Mouse (Mus musculus) midbrain, embryonic 15.5 days (tissue): Measurements from ENCODE around the gene Srrm1. TPM values are rescaled to one million over a fixed set of nuclear protein-coding genes. Genes with fewer than 3 reads are reported as not detected.
"Not testable (repeated sequence)": the region's sequence is repeated elsewhere in the genome, so short reads cannot be mapped to it uniquely, and the experiment has no call there.

Source experiments
- ATAC-seq: fragments of 200-750 bp; cut with Nextera tagmentation; replicated peaks from 2 replicates; pipeline ENCODE4 v1.8.0; 2017; ENCODE audit warnings: moderate TSS enrichment
- H3K27ac ChIP-seq: fragments of 300-500 bp; sonication (generic); 2 replicates; pipeline ENCODE4 v1.5.1; 2015; ENCODE audit warnings: mild to moderate bottlenecking, inconsistent platforms
- H3K27me3 ChIP-seq: fragments of 300-500 bp; sonication (generic); replicated peaks from 2 replicates; pipeline ENCODE4 v1.6.1; 2015; ENCODE audit warnings: inconsistent platforms
- H3K36me3 ChIP-seq: fragments of 300-500 bp; sonication (generic); replicated peaks from 2 replicates; pipeline ENCODE4 v1.6.1; 2015; ENCODE audit warnings: inconsistent platforms
- H3K4me1 ChIP-seq: fragments of 300-500 bp; sonication (generic); 2 replicates; pipeline ENCODE4 v1.6.1; 2015; ENCODE audit warnings: inconsistent platforms
- H3K4me2 ChIP-seq: fragments of 300-500 bp; sonication (generic); 2 replicates; pipeline ENCODE4 v1.6.1; 2015; ENCODE audit warnings: inconsistent platforms, mild to moderate bottlenecking, moderate library complexity
- H3K4me3 ChIP-seq: fragments of 300-500 bp; sonication (generic); 2 replicates; pipeline ENCODE4 v1.5.1; 2015; ENCODE audit warnings: mild to moderate bottlenecking, inconsistent platforms
- H3K9ac ChIP-seq: fragments of 300-500 bp; sonication (generic); 2 replicates; pipeline ENCODE4 v1.6.1; 2015; ENCODE audit warnings: mild to moderate bottlenecking, inconsistent platforms
- H3K9me3 ChIP-seq: fragments of 300-500 bp; sonication (generic); 2 replicates; pipeline ENCODE4 v1.6.1; 2016; ENCODE audit warnings: inconsistent platforms
- WGBS: fragments of 180-500 bp; shearing (Covaris S2); methylation state at CpG from one replicate; pipeline ENCODE4 v1.1.7; 2015; ENCODE audit warnings: mixed read lengths; 5-methylcytosine and 5-hydroxymethylcytosine counted together
- polyA plus RNA-seq: library from polyadenylated mRNA; unstranded; fragments of >200 nt; fragmentation: Nextera tagmentation; extraction: Ambion mirVana; gene quantifications from 2 replicates; pipeline ENCODE4 v1.2.1, GENCODE M21; 2015

Srrm1 gene
- polyA plus RNA-seq, 1 experiment from 2014 or later: 185 TPM

DNA sequence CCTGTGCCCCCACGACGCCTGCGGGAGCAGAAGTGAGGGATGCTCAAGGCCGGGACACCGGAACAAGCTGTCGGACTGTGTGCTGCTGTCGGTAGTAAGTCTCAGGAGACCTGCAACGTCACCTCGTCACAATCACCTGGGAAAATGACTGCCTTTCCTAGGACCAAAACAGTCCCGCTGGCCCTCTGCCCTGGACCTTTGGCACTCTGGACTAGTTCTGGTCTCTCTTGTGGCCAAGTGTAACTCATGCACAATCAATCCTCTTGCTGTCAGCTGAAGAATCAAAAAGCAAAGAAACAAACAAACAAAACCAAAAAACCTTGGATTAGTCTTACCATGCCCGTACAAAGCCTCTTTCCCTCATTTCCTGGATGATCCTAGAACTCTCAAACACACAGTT is 24.1 kb upstream of the Srrm1 start:
- no peak overlapping the region for H3K9ac ChIP-seq
- WGBS: 86% methylated on average over 11 of the region's 11 CpGs
- H3K4me3 ChIP-seq: no peak overlapping the region
- H3K4me1 ChIP-seq: no peaks in the 10 kb centered on the region
- H3K9me3 ChIP-seq: no peaks in the 10 kb centered on the region
- H3K36me3 ChIP-seq: no peaks in the 10 kb centered on the region
- H3K27ac ChIP-seq: no peak overlapping the region
- no peak overlapping the region for H3K4me2 ChIP-seq
- H3K27me3 ChIP-seq: no peaks in the 10 kb centered on the region
- ATAC-seq: no peak

DNA sequence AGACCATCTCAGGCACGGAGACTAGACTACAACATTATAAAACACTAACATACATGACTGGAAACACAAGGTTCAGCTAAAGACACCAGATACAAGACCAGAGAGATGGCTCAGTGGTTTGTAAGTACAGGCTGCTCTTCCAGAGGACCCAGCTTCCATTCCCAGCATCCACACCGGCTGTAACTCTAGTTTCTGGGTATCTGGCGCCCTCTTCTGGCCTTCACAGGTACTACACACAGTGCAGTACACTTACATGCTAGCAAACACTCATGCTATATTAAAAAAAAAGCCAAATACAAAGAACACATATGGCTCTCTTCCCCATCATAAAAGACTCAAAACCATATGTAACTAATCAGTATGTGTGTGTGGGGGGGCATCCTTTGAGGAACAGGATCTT is 22.3 kb upstream of the Srrm1 start:
- no peak overlapping the region for H3K4me2 ChIP-seq
- H3K4me1 ChIP-seq: no peaks in the 10 kb centered on the region
- no peak overlapping the region for H3K4me3 ChIP-seq
- ATAC-seq: no peak
- H3K36me3 ChIP-seq: no peaks in the 10 kb centered on the region
- H3K9ac ChIP-seq: no peak overlapping the region
- WGBS: 51% methylated on average over 3 of the region's 3 CpGs
- no peaks in the 10 kb centered on the region for H3K9me3 ChIP-seq
- H3K27me3 ChIP-seq: no peaks in the 10 kb centered on the region
- H3K27ac ChIP-seq: no peak overlapping the region

DNA sequence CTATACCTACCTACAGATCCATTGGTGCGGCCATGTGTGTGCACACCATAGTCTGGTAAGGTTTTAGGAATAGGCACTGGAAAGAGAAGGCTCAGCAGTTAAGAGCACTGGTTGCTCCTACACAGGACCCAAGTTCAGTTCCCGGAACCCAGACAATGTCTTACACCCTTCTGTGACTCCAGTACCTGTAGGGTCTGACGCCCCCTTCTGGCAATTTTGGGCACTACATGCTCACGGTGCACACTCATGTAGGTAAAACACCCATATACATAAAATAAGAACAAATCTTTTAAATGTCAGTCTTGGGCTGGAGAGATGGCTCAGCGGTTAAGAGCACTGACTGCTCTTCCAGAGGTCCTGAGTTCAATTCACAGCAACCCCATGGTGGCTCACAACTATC is 20.2 kb upstream of the Srrm1 start:
- Histone ChIP-seq H3K27ac (no peak overlapping the region), H3K36me3 (no peaks in the 10 kb centered on the region), H3K9me3 (no peaks in the 10 kb centered on the region), H3K4me1 (no peaks in the 10 kb centered on the region), H3K9ac (no peak overlapping the region), H3K4me2 (no peak overlapping the region), H3K27me3 (no peaks in the 10 kb centered on the region), H3K4me3 (no peak overlapping the region)
- ATAC-seq: no peak
- WGBS: 82% methylated on average over 5 of the region's 5 CpGs

DNA sequence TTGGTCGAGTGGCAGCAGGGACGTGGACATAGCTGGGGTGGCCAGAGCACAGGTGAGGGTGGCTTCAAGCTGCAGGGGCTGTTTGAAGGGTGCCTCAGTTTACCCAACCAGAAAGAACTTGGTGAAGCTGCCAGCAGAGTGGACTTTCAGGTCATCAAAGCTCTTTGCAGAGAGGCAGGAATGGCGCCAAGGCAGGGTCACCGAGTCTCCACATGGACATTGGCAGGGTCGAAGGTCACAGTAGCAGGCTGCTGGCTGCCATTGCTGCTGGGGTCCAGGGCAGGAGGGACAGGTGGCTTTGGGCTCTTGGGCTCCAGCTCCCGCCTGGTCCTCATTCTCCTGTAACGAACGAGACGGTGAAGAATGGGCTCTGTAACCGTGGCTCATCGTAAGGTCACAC is 17.3 kb upstream of the Srrm1 start:
- no peaks in the 10 kb centered on the region for H3K9me3 ChIP-seq
- no peak overlapping the region for H3K27ac ChIP-seq
- 83% methylated on average over 11 of the region's 11 CpGs for WGBS
- no peak for ATAC-seq
- H3K9ac ChIP-seq: no peak overlapping the region
- no peaks in the 10 kb centered on the region for H3K4me1 ChIP-seq
- no peaks in the 10 kb centered on the region for H3K36me3 ChIP-seq
- no peak overlapping the region for H3K4me3 ChIP-seq
- no peaks in the 10 kb centered on the region for H3K27me3 ChIP-seq
- no peak overlapping the region for H3K4me2 ChIP-seq

DNA sequence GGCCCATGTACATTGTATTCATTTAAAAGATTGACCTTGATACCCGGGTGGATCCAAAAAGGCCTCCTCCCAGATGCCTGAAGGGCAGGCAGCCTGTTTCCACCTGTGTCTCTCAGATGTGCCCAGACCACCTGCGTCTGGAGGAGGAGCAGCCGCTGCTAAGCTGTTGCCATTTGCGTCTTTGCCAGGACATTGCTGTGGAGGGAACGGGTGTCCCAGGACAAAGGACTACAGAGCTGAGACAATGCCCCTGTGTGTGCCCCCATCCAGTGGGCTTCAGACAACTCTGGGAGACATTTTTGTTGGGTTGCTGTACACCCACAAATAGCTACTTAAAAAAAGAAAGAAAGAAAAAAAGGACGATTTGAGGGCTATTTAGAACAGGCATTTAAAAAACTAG is 9.7 kb upstream of the Srrm1 start:
- ATAC-seq: no peak
- 27% methylated on average over 6 of the region's 6 CpGs for WGBS

DNA sequence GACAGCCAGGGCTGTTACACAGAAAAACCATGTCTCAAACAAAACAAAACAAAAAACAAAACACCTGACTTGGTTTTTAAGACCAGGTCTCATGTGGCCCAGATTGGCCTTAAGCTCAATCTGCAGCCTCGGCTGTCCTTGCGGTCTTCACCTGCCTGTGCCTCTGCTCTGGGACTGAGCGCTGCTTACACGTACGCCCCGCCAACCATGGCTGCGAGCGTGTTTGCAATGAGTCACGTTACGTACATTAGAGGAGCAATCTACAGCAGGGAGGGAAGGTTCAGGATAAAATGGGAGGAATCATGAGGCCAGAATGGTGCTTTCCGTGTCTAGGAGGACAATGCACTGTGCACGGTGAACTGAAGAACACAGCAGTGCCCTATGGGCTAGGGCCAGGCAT is 8.6 kb upstream of the Srrm1 start:
- Histone ChIP-seq H3K36me3 (no peaks in the 10 kb centered on the region), H3K4me1 (no peaks in the 10 kb centered on the region), H3K27ac (no peak overlapping the region), H3K4me3 (no peak overlapping the region), H3K4me2 (no peak overlapping the region), H3K27me3 (no peaks in the 10 kb centered on the region), H3K9ac (no peak overlapping the region), H3K9me3 (no peaks in the 10 kb centered on the region)
- ATAC-seq: no peak
- 90% methylated on average over 12 of the region's 12 CpGs for WGBS

More for the DNA sequence above, 9.7 kb upstream of the Srrm1 start:
- Histone ChIP-seq H3K4me2 (no peak overlapping the region), H3K27ac (no peak overlapping the region), H3K9me3 (no peaks in the 10 kb centered on the region), H3K9ac (no peak overlapping the region), H3K36me3 (no peaks in the 10 kb centered on the region), H3K4me3 (no peak overlapping the region), H3K4me1 (no peaks in the 10 kb centered on the region), H3K27me3 (no peaks in the 10 kb centered on the region)

DNA sequence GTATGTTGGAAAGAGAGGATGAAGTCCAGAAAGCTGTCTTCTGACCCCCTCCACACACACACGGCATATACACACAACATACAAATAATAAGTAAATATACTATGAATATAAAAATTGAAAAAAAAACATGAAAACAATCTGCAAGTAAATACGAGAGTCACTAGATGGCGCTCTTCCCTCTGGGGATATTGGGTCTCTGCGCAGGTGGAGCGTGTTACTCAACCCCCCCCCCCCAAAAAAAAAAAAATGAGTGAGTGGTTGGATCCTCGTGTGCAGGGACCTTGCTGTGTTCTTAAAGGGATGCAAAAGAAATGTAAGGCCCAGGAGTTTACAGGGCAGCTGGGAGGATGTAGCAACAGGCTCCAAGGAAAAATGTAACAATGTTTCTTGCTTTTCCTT is 5.6 kb upstream of the Srrm1 start:
- Histone ChIP-seq H3K9me3 (no peaks in the 10 kb centered on the region), H3K36me3 (no peaks in the 10 kb centered on the region), H3K27ac (no peak overlapping the region), H3K27me3 (no peaks in the 10 kb centered on the region), H3K4me3 (no peak overlapping the region), H3K4me2 (no peak overlapping the region), H3K4me1 (peaks cover 10% of the 10 kb centered on the region), H3K9ac (no peak overlapping the region)
- no peak for ATAC-seq
- WGBS: 1% methylated on average over 6 of the region's 6 CpGs

DNA sequence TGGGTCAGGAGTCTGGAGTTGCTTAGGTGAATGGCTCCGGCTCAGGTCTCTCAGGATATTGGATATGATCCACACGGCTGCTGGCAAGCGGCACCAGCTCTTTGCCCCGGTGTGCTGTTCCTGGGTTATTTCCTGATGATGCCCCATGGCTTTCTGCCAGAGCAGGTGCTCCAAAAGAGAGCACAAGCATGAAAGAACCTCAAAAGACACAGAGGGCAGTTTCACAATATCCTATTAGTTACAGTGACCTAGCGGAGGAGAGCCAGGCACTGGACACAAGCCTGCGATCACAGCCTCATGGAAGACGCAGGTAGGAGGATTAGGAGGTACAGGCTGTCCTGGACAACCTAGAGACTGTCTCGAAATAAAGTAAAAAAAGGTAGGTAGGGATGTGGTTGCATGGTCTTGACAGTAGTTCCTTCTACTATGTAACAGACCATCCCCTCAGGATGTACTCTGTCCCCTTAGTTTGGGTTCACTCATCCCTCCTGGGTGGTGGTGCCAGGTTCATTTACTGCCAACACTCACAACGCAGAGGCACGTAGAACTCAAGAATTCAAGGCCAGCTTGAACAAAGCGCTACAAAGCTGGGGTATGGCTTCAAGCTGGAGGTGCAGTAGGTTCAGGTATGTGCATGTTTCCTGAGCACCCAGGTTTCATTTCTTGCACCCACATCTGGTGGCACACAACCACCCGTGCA is 4.2 kb upstream of the Srrm1 start:
- 81% methylated on average over 12 of the region's 12 CpGs for WGBS
- no peak overlapping the region for H3K4me3 ChIP-seq
- H3K27me3 ChIP-seq: no peaks in the 10 kb centered on the region
- no peaks in the 10 kb centered on the region for H3K36me3 ChIP-seq
- no peak overlapping the region for H3K4me2 ChIP-seq
- H3K9me3 ChIP-seq: no peaks in the 10 kb centered on the region
- peaks cover 10% of the 10 kb centered on the region for H3K4me1 ChIP-seq
- no peak overlapping the region for H3K27ac ChIP-seq
- no peak for ATAC-seq
- H3K9ac ChIP-seq: no peak overlapping the region

DNA sequence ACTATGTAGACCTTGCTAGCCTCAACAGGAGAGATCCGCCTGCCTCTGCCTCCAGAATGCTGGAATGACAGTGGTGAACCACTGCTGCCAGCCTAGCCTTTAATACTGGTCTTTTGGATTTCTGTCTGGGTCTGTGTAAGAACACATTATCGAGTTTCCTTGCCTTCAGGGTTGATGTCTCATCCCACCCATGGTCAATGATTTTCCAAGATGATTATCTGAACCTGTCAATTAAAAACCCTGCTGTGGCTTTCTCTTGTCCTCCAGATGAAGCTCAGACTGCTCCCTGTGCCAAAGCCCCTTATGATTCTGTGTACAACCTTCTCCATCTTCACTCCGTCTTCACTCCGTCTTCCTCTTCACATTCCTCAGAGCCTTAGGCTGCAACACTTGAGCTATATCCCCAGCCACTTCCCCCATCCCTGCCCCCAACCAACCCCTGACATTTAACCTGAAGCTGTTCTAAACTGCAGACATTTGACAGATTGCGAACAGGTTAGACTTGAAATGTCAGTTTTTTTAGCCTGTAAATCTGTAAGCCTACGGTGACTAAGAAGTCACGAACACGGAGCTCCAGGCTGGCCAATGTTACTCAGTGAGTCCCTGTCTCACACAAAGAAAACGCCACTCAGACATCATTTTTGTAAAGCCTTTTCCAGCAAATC is 2.9 kb upstream of the Srrm1 start:
- ATAC-seq: no peak
- Histone ChIP-seq H3K9ac (no peak overlapping the region), H3K9me3 (no peaks in the 10 kb centered on the region), H3K4me3 (no peak overlapping the region), H3K27ac (no peak overlapping the region), H3K27me3 (no peaks in the 10 kb centered on the region), H3K4me2 (no peak overlapping the region), H3K4me1 (peaks cover 22% of the 10 kb centered on the region), H3K36me3 (no peaks in the 10 kb centered on the region)
- WGBS: 83% methylated on average over 9 of the region's 9 CpGs

DNA sequence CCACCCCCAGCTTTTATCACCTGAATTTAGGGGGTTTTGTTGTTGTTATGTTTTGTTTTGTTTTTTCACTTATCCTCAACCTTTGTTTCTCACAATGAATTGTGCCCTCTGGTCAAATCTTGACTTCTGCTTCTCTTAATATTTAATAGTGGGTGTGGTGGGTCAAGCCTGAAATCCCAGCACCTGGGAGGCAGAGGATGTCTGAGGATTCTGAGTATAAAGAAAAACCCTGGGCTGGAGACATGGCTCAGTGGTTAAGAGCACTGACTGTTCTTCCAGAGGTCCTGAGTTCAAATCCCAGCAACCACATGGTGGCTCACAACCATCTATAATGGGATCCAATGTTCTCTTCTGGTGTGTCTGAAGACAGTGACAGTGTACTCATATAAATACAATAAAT is 1.6 kb upstream of the Srrm1 start:
- H3K9ac ChIP-seq, H3K27me3 ChIP-seq, H3K4me2 ChIP-seq, ATAC-seq, H3K9me3 ChIP-seq, H3K36me3 ChIP-seq, H3K4me3 ChIP-seq: not testable (repeated sequence)
- peak overlapping the region; percentile 93 for H3K27ac ChIP-seq
- H3K4me1 ChIP-seq: peaks cover 22% of the 10 kb centered on the region

DNA sequence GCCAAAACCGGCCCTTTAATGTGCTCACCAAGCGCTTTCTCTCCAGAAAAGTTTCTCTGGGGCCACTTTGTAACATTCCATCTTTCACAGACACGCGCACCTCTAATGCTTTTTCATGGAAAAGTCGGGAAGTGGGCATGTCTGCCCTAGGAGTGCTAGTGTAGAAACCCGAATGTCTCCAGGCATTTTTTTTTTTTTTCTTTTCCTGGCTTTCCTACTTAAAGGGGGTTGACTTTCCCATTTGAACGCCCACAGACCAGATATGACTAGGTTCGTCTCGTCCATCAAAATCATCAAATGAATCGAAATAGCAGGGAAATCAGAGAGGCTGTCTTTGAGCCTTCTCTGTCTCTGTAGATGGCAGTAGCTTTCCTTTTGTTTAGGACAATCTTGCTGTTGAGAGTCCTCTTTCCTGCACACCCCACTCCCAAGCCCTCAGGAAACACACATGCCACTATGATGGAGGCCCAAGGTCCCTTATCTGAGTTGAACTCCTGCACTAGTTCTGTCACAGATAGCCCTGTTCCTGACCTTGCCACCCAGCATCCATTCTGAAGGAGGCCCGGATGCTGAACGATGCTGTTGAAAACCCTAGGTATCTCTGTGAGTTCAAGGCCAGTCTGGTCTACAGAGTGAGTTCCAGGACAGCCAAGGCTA is 801 bp upstream of the Srrm1 start:
- H3K9me3 ChIP-seq: no peaks in the 10 kb centered on the region
- H3K36me3 ChIP-seq: 0 out of 2 replicates have a peak, but pooled peaks cover 4% of the 10 kb centered on the region
- peak overlapping the region; percentile 93 for H3K27ac ChIP-seq
- no peak for ATAC-seq
- H3K9ac ChIP-seq: peak overlapping the region; percentile 51
- no peaks in the 10 kb centered on the region for H3K27me3 ChIP-seq
- H3K4me3 ChIP-seq: peak overlapping the region; percentile 78
- WGBS: 23% methylated on average over 12 of the region's 12 CpGs
- H3K4me1 ChIP-seq: peaks cover 22% of the 10 kb centered on the region
- peak overlapping the region; percentile 64 for H3K4me2 ChIP-seq

DNA sequence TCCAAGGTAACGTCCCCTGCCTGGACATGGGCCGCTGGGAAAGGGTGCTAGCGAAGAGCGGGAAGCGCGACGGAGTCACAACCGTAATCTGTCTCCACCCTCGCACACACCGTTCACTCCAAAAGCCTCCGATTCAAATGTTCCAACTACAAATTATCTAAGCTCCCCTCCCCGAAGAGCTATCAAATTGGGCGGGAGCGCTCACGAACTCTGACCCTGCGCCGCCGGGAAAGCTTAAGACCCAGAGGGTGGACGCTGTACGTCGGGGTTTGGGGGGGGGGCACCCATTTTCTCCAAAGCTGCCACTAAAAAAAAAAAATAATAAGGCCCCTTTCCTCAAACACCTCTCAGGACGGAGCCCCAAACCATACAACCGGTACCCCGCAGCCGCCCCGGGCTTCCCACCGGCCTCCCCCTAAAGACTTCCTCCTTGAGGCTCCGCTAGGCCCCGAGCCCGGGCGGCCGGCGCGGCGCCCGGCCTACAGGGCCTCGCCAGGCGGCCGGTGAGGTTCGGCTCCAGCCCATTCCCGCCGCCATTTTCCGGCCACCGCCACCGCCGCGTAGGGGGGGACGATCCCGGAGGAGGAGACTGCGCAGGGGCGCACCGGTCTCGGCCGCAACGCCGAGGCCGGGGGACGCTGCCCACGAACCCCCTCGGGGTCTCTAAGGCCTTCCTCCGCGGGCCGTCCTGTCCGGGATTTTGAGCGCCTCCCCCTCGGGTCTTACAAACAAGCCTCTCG is 625 bp downstream of the Srrm1 start:
- peak overlapping the region; percentile 93 for H3K27ac ChIP-seq
- peak overlapping the region; percentile 87 for H3K9ac ChIP-seq
- WGBS: under 1% methylated on average over 54 of the region's 67 CpGs
- H3K4me3 ChIP-seq: peak overlapping the region; percentile 78
- no peaks in the 10 kb centered on the region for H3K9me3 ChIP-seq
- H3K4me2 ChIP-seq: peak overlapping the region; percentile 64
- H3K36me3 ChIP-seq: 0 out of 2 replicates have a peak, but pooled peaks cover 6% of the 10 kb centered on the region
- H3K27me3 ChIP-seq: no peaks in the 10 kb centered on the region
- peaks cover 22% of the 10 kb centered on the region for H3K4me1 ChIP-seq
- peak; percentile 37 for ATAC-seq
